Mouse (Mus musculus): ENCODE measurements around the gene Vps26c.

Gene Vps26c

DNA sequence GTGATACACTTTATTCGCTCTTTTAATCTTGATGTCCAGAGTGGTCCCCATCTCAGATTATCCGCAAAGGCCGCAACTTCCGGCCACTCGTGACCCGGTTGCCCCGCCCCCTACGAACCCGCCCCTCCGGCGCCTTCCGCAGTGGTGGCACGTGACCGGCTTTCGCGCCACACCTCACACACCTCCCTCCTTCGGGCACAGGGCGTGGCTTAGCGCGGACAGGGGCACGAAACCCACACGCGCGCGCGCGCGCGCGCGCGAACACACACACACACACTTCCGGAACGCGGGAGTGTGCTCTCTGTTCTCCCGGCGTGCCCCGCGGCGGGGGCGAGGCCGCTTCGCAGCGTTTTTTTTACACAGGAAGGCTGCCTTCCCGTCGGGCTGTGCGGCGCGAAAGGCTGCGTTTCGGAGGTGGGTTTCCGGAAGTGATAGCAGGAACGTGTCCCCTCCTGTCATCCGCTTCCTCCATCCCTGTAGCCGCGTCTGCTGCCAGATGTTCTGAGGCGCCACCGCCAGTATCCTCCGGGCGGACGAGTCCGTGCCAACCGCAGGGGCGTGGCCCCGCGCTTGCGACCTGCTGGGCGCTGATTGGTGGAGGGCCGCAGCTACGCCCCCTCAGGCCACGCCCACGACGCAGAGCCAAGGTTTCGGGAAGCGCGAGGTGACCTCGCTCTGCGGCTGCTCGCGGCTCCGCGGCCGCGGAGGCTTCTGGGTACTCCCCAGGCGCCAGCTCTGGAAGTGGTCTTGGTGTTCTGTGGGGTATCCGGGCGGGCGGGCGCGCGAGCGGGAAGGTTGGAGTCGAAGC is at the start of gene Vps26c:
Gene Vps26c (minus strand): TSS at position 487 of the 808 bp plus-strand sequence.
- DNase-seq = peak; percentile 98

DNA sequence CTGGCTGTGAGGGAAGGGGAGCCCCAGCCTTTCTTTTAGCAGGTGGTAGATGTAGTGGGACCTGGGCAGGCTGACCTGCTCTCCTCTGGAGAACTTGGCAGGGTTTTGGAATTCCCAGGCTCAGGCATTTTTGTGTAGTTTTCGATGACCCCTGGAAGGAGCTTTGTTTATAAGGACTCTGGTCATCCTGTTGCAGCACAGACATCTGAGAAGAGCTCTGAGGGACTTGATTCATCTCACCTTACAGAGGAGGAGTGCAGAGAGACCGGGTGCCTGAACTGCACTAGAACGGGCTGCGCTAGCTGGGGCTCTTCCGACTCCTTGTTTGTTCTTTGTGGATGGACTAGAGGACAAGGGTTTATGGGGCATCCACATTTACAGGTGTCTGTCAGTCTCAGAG is 49.1 kb upstream of the Vps26c start:
- DNase-seq = no peak

GRCm38 (mm10) chr16:94574718-94575094 is 48.1 kb upstream of the Vps26c start:
- no peak for DNase-seq

DNA sequence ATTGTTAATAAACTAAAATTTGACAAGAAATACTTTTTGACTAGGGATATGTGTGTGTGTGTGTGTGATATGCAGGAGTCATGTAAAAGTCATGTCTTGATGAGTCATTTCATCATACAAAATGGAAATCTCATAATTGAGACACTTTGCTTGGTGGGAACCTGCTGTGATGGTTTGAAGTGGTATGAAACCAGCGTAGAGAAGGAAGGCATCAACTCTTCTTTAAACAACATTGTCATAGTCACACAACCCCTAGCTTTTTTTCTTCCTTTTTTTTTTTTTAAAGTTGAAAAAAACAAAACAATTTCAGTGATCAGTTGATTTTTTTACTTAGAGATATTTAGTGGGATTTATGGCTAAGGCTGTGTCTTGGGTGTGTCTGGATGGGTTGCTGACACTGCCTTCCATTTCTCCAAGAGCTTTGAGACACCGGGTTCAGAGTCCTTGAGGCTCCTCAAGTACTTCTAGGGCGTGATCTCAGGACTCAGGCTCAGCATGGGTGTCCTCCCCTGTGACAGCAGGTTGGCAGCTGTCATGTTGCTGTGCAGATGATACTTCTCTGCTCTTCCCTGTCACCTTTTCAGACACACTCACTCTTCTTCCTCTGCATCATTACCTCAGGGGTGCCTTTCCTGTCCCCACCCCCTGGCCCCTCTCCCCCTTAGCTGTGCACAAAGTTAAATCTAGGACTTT is 47.5 kb upstream of the Vps26c start:
- no peak for DNase-seq

DNA sequence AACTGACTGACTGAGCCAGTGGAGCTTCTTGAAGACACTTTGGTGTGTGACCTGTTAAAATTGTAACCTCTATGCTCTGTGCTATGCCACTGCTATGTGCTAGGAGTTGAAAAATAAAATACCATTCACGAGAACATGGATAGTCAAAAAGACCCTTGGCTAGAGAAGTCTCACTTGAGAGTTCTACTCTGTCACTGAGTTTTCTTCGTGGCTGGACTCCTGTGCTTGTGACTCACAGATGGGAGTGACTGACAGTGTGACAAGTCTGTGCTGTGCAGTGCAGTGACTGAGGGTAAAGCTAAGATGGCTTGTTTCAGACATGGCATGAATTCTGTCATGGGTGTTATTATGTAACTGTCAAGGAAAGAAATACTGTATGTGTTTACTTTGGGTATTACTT is 45.8 kb upstream of the Vps26c start:
- no peak for DNase-seq

- no peak for DNase-seq
Observed at GRCm38 (mm10) chr16:94571111-94571993, 44.7 kb upstream of the Vps26c start.

- peak; percentile 73 for DNase-seq
Observed at GRCm38 (mm10) chr16:94570361-94571041, 43.9 kb upstream of the Vps26c start.

DNA sequence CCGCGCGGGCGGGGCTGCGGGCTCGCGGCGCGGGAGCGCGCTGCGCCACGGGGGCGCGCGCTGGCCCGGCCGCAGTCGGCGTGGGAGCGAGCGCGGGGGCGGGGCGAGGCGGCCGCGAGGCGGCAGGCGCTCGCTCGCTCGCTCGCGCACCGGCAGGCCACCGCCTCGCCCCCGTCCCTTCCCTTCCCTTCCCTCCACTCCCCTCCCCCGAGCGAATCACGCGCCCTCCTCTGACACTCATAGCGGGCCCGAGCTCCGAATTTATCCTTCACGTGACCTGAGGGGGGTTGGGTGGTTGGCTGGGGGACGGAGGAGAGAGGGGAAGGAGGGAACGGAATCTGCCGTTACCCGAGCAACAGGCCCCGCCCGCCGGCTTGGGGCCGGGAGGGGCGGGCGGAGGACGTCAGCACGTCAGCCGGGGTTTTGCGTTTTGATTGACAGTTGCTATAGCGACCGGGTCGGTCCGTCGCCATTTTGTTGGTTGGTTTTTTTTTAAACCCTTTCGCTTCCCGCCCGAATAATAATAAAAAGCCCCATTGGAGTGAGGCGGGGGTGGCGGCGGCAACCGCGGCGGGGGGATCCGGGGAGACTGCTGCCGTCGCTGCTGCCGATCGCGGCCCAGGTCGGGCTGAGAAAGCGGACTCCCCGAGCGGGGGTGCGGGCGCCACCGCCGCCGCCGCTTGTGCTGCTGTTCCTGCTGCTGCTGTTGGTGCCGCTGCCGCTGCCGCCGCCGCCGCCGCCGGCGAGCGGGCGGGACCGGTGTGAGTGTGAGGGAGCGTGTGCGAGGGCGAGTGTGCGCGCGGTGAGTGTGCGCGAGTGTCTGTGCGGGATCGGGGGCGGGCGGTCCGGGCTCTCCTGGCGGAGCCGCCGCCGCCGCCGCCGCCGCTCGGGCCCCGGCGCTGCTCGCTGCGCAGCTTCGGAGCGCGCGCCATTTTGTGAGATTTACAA is 42.9 kb upstream of the Vps26c start, which contains the start of gene Dyrk1a:
Gene Dyrk1a (plus strand): TSS at position 782 of the 948 bp plus-strand sequence.
- peak; percentile 98 to 99 for DNase-seq

DNA sequence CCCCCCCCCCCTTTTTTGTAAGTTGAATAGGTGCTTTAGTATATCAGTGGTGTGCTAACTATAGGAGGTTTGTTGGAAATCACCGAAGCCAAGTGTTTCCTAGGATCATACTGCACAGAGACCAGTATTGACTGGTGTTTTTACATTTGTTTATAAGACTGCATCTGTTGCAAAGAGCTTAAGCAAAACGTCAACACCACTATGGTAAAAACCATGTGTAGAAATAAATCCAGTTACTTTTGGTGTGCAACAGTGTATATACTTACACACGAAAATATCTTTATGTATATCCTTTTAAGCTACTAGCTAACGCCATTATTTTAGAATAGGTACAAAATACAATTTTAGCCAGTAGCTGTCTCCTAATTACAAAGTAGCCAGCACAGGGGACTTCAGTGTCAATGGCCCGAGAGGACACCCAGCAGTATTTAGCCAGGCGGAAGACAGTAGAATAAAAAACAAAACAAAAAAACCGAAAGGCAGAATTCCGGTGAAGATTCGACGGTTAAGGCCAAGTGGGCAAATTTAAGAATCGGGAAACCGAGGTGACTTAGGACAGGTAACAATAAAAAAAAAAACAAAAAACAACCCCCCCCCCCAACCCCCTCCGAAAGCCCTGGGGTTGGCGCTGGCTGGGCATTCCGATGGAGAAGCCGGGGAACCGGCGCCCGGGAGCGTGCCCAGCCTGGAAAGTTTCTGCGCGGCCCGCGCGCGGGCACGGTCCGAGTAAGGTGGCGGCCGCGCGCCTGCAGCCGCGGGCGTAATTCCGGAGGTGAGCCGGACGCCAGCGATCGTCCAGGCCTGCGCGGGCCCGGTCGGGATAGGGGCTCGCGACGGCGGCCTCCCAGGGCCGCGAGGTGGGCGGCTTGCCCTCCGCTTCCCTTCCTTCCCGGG is 42.0 kb upstream of the Vps26c start:
- no peak for DNase-seq

GRCm38 (mm10) chr16:94567751-94568150 is 41.1 kb upstream of the Vps26c start:
- no peak for DNase-seq

DNA sequence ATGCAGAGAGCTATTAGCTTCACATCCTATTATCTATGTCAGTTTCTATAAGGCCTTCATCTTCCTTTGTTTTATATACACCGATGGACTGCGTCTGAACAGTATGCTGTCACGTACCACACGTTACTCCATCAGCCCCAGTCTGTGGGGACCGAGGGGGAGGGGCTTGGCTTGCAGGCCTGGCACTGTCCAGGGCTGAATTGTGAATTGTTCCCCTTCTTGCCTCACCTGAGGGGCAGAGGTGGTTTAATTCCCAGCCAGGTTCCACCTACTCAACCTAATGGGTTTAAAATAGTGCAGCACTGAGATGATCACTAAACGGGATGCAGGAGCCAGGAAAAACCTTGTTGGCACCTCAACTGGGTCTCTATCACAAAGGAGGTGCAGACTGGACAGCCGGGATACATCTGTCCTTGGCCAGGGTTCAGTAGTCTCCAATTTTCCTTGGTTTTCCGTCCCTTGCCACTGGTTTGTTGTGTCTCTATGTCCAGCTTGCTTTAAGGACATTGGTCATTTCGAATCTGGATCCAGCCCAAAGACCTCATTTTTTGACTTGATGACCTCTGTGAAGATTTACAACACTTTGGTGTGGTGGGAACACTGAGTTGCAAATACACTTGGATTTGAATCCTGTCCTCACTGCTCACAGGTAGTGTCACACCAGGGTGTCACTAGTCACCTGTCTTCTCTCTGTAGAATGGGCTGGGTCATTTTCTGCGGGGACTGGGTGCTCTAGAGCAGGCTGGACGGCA is 40.4 kb upstream of the Vps26c start:
- DNase-seq = no peak

DNA sequence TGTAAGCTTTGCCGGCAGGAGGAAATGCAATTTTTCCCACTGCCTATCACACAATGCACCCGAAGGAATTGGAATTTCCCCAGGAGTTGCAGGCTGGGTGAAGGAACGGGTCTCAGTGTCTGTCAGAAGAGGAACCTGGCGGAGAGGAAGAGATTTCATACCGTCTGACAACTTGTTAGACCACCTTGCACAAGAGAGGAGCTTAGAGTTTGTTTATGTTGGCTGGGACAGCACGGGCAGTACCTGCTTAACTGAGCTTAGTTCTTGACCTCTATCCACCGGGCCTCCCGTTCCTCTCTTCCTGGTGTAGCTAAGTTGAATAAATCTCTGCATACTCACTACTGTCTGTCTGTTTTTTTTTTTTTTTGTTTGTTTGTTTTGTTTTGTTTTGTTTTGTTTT is 39.5 kb upstream of the Vps26c start:
- no peak for DNase-seq

DNA sequence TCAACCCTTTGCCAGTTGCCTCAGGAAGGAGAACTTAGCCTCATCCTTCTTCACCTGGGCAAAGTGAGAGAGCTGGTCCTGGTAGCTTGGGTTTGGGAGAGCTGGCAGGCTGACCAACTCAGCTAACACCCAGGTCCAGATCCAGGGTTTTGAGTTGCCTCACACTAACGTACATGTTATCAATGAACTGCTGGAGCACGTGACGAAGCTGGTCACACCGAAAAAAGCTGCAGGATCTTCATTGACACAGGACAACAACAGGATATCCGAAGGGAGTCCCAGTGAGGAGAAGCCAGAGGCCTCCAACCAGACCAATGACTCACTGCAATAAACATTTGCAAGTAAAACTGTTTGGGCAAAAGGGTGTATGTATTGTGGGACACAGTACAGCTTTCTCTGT is 34.0 kb upstream of the Vps26c start:
- no peak for DNase-seq

GRCm38 (mm10) chr16:94559782-94560181 is 33.2 kb upstream of the Vps26c start:
- DNase-seq = no peak

DNA sequence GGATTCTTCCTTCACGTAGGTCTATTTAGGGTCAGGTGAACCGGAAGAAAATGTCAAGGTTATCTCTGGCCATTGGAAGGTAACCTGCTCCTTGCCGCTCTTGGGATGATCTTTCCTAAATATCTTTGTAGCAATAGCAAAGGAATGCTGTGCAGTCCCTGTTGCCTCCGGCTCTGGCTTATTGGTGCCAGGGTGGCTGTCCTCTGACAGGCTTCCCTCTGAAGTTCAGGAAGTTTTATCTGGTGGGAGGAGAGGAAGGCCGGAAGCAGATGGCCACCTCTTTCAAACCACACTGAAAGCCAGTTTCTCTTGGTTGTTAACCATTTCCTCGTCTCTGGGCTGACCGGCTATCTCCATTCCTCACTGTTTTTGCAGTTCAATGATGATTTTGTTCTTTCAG is 32.7 kb upstream of the Vps26c start:
- DNase-seq = no peak

DNA sequence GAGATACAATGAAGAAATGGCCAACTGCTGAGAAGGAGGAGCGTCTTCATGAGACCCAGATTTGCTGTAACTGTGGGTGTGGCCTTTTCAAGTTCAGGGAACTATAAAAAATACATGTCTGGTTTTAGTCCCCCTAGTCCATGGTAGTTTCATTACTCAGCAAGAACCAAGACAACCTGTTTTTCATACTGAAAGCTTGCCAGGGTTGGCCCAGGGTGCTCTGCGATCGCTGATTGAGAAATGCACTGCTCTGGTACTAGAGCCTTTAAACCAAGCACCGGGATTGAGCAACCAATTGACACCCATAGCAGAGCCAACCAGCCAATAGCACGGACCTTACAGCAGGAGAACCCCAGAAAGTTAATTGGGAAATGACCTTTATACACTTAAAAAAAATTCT is 29.6 kb upstream of the Vps26c start:
- DNase-seq = no peak

GRCm38 (mm10) chr16:94555346-94555745 is 28.7 kb upstream of the Vps26c start:
- no peak for DNase-seq

- no peak for DNase-seq
Observed at GRCm38 (mm10) chr16:94551934-94552333, 25.3 kb upstream of the Vps26c start.

- DNase-seq = no peak
Observed at GRCm38 (mm10) chr16:94549813-94550212, 23.2 kb upstream of the Vps26c start.
